Mouse (Mus musculus): Measurements from ENCODE around the gene Pfas.
"Not testable (repeated sequence)": the region's sequence is repeated elsewhere in the genome, so short reads cannot be mapped to it uniquely, and the experiment has no call there.

- TF ChIP-seq CHD2, ZNF384 (IDR thresholded peaks at IDR 0.05; ENCODE audit: low read depth, low read length): not testable (repeated sequence)
These were observed 5.5 kb downstream of the Pfas start for GRCm38 (mm10) chr11:69002782-69003181.

All from ES-E14 (cell line).